Mouse (Mus musculus): ENCODE data around the gene Eid2b. TPM values are rescaled to one million over a fixed set of nuclear protein-coding genes. Genes with fewer than 3 reads are reported as not detected.
A peak's percentile ranks its signal among the peaks of the same experiment; 100 is the strongest.

Eid2b gene
- total and polyA plus RNA-seq, 3 experiments = 3.2 to 5.3 TPM; not detected in 1

GRCm38 (mm10) chr7:28265391-28265790 is 12.1 kb upstream of the Eid2b start:
- Histone ChIP-seq H3K9ac (ENCODE audit: control insufficient read depth, low read depth, low read length, poor library complexity, severe bottlenecking) (no peak overlapping the region), H3K4me1 (ENCODE audit: control insufficient read depth in 1 of 2, insufficient read depth in 2 of 2, low read length in 2 of 2) (peaks cover 2 to 13% of the 10 kb centered on the region in 2 experiments; a peak in 3 of 4 replicates), H3K36me3 (ENCODE audit: control insufficient read depth in 1 of 2, insufficient read depth in 2 of 2, low read length in 2 of 2) (peaks cover 0 to 11% of the 10 kb centered on the region in 2 experiments; a peak in 2 of 4 replicates), H3K4me3 (ENCODE audit: control insufficient read depth in 1 of 2, insufficient read depth in 1 of 2, low read depth in 2 of 2, low read length in 2 of 2) (no peak overlapping the region), H3K27me3 (ENCODE audit: control insufficient read depth in 1 of 2, insufficient read depth in 2 of 2, low read length in 2 of 2) (no peaks in the 10 kb centered on the region), H3K79me2 (ENCODE audit: control insufficient read depth, insufficient read depth, low read length, poor library complexity) (no peaks in the 10 kb centered on the region), H3K9me3 (replicated peaks; ENCODE audit: insufficient read depth, low read length) (no peaks in the 10 kb centered on the region), H3K27ac (ENCODE audit: control insufficient read depth, low read depth, low read length) (no peak overlapping the region)
- TF ChIP-seq MAFK (IDR thresholded peaks at IDR 0.05; ENCODE audit: borderline replicate concordance, low read depth, low read length) = no peak
- TF ChIP-seq ZNF384 (IDR thresholded peaks at IDR 0.05; ENCODE audit: low read depth, low read length) = no peak
- TF ChIP-seq RCOR1 (IDR thresholded peaks at IDR 0.05; ENCODE audit: low read depth, low read length) = no peak
- no peak for TF ChIP-seq NRF1 (IDR thresholded peaks at IDR 0.05; ENCODE audit: insufficient read depth, low read depth, low read length, poor library complexity, severe bottlenecking)
- DNase-seq (ENCODE audit: low read depth, low spot score) = no peak

DNA sequence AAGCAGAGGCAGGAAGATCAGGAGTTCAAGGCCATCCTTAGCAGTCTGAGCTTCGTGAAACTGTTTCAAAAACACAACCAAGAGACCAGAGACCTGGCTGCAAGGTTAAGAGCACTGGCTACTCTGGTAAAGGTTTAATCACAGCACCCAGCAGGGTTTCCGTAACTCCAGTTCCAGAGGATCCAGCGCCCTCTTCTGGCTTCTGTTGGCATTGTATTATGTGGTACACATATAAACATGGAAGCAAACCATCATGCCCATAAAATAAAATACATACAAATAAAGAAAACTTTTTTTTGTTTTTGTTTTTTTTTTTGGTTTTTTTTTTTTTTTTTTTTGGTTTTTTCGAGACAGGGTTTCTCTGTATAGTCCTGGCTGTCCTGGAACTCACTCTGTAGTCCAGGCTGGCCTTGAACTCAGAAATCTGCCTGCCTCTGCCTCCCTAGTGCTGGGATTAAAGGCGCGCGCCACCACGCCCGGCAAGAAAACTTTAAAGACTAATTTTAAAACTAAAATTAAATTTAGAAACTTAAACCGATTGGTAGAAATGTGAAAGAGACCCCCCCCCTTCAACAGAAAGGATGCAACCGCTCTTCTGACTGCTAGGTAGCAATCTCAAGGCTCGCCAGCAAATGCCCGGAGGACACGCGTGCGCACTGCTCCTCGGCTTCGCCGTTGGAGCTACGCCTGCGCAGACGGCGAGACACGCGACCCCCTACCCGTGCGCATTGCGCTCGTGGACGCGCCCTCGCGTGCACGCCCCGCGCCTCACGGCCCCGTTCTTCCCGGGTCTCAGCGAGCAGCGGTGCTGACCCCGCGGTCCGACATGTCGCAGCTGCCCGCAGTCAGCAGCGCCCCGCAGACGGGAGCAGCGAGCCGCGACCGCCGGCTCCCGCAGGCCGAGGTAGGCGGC is 10.2 kb upstream of the Eid2b start, which contains the start of gene Eid2:
Gene Eid2, plus strand, starts transcription at position 753 of the 913 bp plus-strand sequence.
- no peak within 1 kb of the TSS for H3K27ac ChIP-seq (ENCODE audit: control insufficient read depth, low read depth, low read length)

More for the DNA sequence above, 10.2 kb upstream of the Eid2b start, which contains the start of gene Eid2:
- peaks cover 0 to 3% of the 10 kb centered on the region in 2 experiments; a peak in 2 of 4 replicates for H3K36me3 ChIP-seq (ENCODE audit: control insufficient read depth in 1 of 2, insufficient read depth in 2 of 2, low read length in 2 of 2)
- H3K4me3 ChIP-seq (ENCODE audit: control insufficient read depth in 1 of 2, insufficient read depth in 1 of 2, low read depth in 2 of 2, low read length in 2 of 2) = no peak within 1 kb of the TSS
- H3K79me2 ChIP-seq (ENCODE audit: control insufficient read depth, insufficient read depth, low read length, poor library complexity) = no peaks in the 10 kb centered on the region
- H3K9ac ChIP-seq (ENCODE audit: control insufficient read depth, low read depth, low read length, poor library complexity, severe bottlenecking) = no peak within 1 kb of the TSS
- H3K27me3 ChIP-seq (ENCODE audit: control insufficient read depth in 1 of 2, insufficient read depth in 2 of 2, low read length in 2 of 2) = no peaks in the 10 kb centered on the region
- TF ChIP-seq MYB (IDR thresholded peaks at IDR 0.05; ENCODE audit: low read depth, low read length) (no peak), CHD1 (IDR thresholded peaks at IDR 0.05; ENCODE audit: low read depth, low read length) (no peak), BHLHE40 (IDR thresholded peaks at IDR 0.05; ENCODE audit: borderline replicate concordance, low read depth, low read length) (no peak), EP300 (IDR thresholded peaks at IDR 0.05; ENCODE audit: low read depth in 1 of 2, low read length in 2 of 2) (no peak), TBP (IDR thresholded peaks at IDR 0.05; ENCODE audit: low read depth, low read length) (no peak), CTCF (IDR thresholded peaks at IDR 0.05 in 2 of 3, conservative IDR thresholded peaks at IDR 0.05 in 1 of 3; ENCODE audit: control insufficient read depth in 1 of 3, insufficient read depth in 1 of 3, low read depth in 2 of 3, low read length in 3 of 3, poor library complexity in 1 of 3, severe bottlenecking in 1 of 3) (peak in 2 of 3 experiments; percentile 22 to 35; a peak in 1 of 6 replicates), MAX (IDR thresholded peaks at IDR 0.05; ENCODE audit: low read length) (no peak), SMC3 (IDR thresholded peaks at IDR 0.05; ENCODE audit: low read depth, low read length) (0 out of 2 replicates have a peak, but pooled peaks have one; percentile 29), POLR2AphosphoS2 (IDR thresholded peaks at IDR 0.05; ENCODE audit: low read length) (no peak), UBTF (IDR thresholded peaks at IDR 0.05; ENCODE audit: borderline replicate concordance, insufficient read depth, low read depth, low read length) (no peak), HCFC1 (IDR thresholded peaks at IDR 0.05; ENCODE audit: low read depth, low read length) (no peak), RCOR1 (IDR thresholded peaks at IDR 0.05; ENCODE audit: low read depth, low read length) (no peak), ZNF384 (IDR thresholded peaks at IDR 0.05; ENCODE audit: low read depth, low read length) (no peak), MAFK (IDR thresholded peaks at IDR 0.05; ENCODE audit: borderline replicate concordance, low read depth, low read length) (no peak), POLR2A (IDR thresholded peaks at IDR 0.05; ENCODE audit: control insufficient read depth in 1 of 2, insufficient read depth in 1 of 2, low read depth in 1 of 2, low read length in 2 of 2, poor library complexity in 1 of 2) (no peak), ZC3H11A (IDR thresholded peaks at IDR 0.05; ENCODE audit: low read depth, low read length) (0 out of 2 replicates have a peak, but pooled peaks have one; percentile 25), NELFE (IDR thresholded peaks at IDR 0.05; ENCODE audit: low read depth, low read length) (no peak), MAZ (IDR thresholded peaks at IDR 0.05; ENCODE audit: low read depth, low read length) (no peak), USF1 (IDR thresholded peaks at IDR 0.05; ENCODE audit: low read depth, low read length) (no peak), MXI1 (IDR thresholded peaks at IDR 0.05; ENCODE audit: low read depth, low read length) (no peak), RAD21 (IDR thresholded peaks at IDR 0.05; ENCODE audit: low read depth, low read length) (peak; percentile 31)
- peaks cover 0 to 6% of the 10 kb centered on the region in 2 experiments; a peak in 2 of 4 replicates for H3K4me1 ChIP-seq (ENCODE audit: control insufficient read depth in 1 of 2, insufficient read depth in 2 of 2, low read length in 2 of 2)
- H3K9me3 ChIP-seq (replicated peaks; ENCODE audit: insufficient read depth, low read length) = no peaks in the 10 kb centered on the region
- DNase-seq (ENCODE audit: low read depth, low spot score) = no peak

Measured in MEL (cell line).